ENCODE assay signal across 8 mouse cellular contexts in the genomic region with DNA sequence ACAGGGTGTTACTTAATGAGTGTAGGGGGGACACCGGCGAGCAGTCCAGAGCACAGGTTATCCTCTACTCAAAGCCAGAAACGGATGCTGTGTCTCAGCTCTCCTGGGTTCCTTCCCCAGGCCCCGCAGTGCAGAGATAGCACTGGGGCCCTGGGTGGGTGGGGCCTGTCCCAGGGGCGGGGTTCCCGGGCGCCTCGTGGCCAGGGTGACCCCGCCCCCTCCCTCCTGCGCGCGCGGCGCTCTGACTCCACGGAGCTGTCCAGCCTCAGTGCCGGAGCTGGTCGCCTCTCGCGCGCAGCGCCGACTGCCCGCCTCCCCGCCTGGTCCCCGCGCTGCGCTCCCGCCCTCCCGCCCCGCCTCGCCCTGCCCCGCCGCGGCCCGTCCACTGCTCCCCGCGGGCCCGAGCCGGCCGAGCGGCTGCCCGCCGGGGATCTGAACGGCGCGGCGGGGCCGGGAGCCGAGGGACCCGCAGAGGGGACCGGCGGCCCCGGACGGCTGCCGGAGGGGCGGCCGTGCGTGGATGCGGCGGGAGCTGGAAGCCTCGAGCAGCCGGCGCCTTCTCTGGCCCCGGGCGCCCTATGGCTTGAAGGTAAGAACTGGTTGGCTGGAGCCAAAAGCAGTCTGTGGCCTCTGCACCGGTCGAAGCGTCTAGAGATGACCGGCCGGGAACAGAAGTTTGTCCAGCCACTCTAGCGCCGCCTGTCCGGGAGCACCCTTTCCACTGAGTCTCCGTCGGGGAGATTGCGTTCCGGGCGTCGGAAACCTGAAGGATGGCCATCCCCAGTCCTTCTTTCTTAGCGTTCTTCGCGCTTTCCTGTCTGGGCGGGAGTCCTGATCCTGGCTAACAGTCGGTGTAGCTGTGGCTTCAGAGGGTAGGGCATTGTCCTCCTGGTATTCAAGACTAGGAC. TPM values are rescaled to one million over a fixed set of nuclear protein-coding genes. Genes with fewer than 3 reads are reported as not detected.
DNase-seq lines count a peak whose midpoint lies in the region; ATAC-seq and TF ChIP-seq lines count a peak whose summit lies in the region.

A gene (plus strand): TSS at position 492 of the 908 bp plus-strand sequence.

- peak within 1 kb of the TSS; percentile 56 for H3K4me2 ChIP-seq in kidney, embryonic 14.5 days (replicated peaks; ENCODE audit: low read depth, low read length)
- H3K4me2 ChIP-seq in forebrain, embryonic 12.5 days: peak within 1 kb of the TSS; percentile 95
- peak within 1 kb of the TSS; percentile 50 for H3K4me2 ChIP-seq in kidney, postnatal 0 days (ENCODE audit: low read length)
- H3K4me2 ChIP-seq in stomach, embryonic 14.5 days (replicated peaks; ENCODE audit: low read depth, low read length): peak within 1 kb of the TSS; percentile 61

- 1% methylated on average over 83 of the region's 84 CpGs for WGBS in kidney, embryonic 14.5 days
- WGBS in forebrain, embryonic 12.5 days: 1% methylated on average over 66 of the region's 84 CpGs
- WGBS in kidney, postnatal 0 days: 2% methylated on average over 70 of the region's 84 CpGs
- 2% methylated on average over 71 of the region's 84 CpGs for WGBS in midbrain, embryonic 10.5 days
- 2% methylated on average over 70 of the region's 84 CpGs for WGBS in stomach, embryonic 14.5 days

- peaks cover 3% of the 10 kb centered on the region; the same call in 1 of the 2 replicates for H3K4me1 ChIP-seq in kidney, embryonic 14.5 days (ENCODE audit: control insufficient read depth, insufficient read depth, low read length)
- peaks cover 19% of the 10 kb centered on the region for H3K4me1 ChIP-seq in forebrain, embryonic 12.5 days
- peaks cover 5% of the 10 kb centered on the region; the same call in 1 of the 2 replicates for H3K4me1 ChIP-seq in kidney, postnatal 0 days (replicated peaks; ENCODE audit: insufficient read depth, low read length)
- H3K4me1 ChIP-seq in midbrain, embryonic 10.5 days: peaks cover 20% of the 10 kb centered on the region
- peaks cover 5% of the 10 kb centered on the region for H3K4me1 ChIP-seq in stomach, embryonic 14.5 days (ENCODE audit: control insufficient read depth, insufficient read depth, low read length)

- H3K9ac ChIP-seq in kidney, embryonic 14.5 days (ENCODE audit: low read depth, low read length): no peak within 1 kb of the TSS
- peak within 1 kb of the TSS; percentile 61 for H3K9ac ChIP-seq in forebrain, embryonic 12.5 days
- H3K9ac ChIP-seq in kidney, postnatal 0 days (ENCODE audit: low read depth, low read length): no peak within 1 kb of the TSS
- no peak within 1 kb of the TSS for H3K9ac ChIP-seq in stomach, embryonic 14.5 days (replicated peaks; ENCODE audit: low read depth, low read length)

- H3K9me3 ChIP-seq in kidney, embryonic 14.5 days (ENCODE audit: control insufficient read depth, low read length): no peaks in the 10 kb centered on the region
- no peaks in the 10 kb centered on the region for H3K9me3 ChIP-seq in forebrain, embryonic 12.5 days
- no peaks in the 10 kb centered on the region for H3K9me3 ChIP-seq in kidney, postnatal 0 days (replicated peaks; ENCODE audit: low read length)
- no peaks in the 10 kb centered on the region for H3K9me3 ChIP-seq in midbrain, embryonic 10.5 days (replicated peaks)
- H3K9me3 ChIP-seq in stomach, embryonic 14.5 days (ENCODE audit: control insufficient read depth, low read depth, low read length): no peaks in the 10 kb centered on the region

- no peak for TF ChIP-seq CTCF in kidney, postnatal 0 days (IDR thresholded peaks at IDR 0.05; ENCODE audit: low read depth)

- peak; percentile 91 for ATAC-seq in kidney, embryonic 14.5 days (ENCODE audit: low FRiP score, low TSS enrichment)
- ATAC-seq in forebrain, embryonic 12.5 days (ENCODE audit: low FRiP score): peak; percentile 89
- ATAC-seq in kidney, postnatal 0 days (replicated peaks; ENCODE audit: low FRiP score, low read depth): peak; percentile 75; the same call in 1 of the 2 replicates
- peak; percentile 90 for ATAC-seq in stomach, embryonic 14.5 days (ENCODE audit: insufficient number of reproducible peaks, insufficient read depth, low FRiP score, low read depth)
- ATAC-seq in megakaryocyte-erythroid progenitor cell, adult 5-6 weeks (replicated peaks; ENCODE audit: low FRiP score, low TSS enrichment, poor library complexity, severe bottlenecking): no peak

- H3K36me3 ChIP-seq in kidney, embryonic 14.5 days (ENCODE audit: control insufficient read depth, insufficient read depth, low read length): no peaks in the 10 kb centered on the region
- H3K36me3 ChIP-seq in forebrain, embryonic 12.5 days (replicated peaks): no peaks in the 10 kb centered on the region
- H3K36me3 ChIP-seq in kidney, postnatal 0 days (ENCODE audit: insufficient read depth, low read length): no peaks in the 10 kb centered on the region
- H3K36me3 ChIP-seq in midbrain, embryonic 10.5 days: no peaks in the 10 kb centered on the region
- H3K36me3 ChIP-seq in stomach, embryonic 14.5 days (ENCODE audit: control insufficient read depth, insufficient read depth, low read length): no peaks in the 10 kb centered on the region

- H3K4me3 ChIP-seq in kidney, embryonic 14.5 days (ENCODE audit: low read length): peak within 1 kb of the TSS; percentile 27
- H3K4me3 ChIP-seq in forebrain, embryonic 12.5 days (replicated peaks): peak within 1 kb of the TSS; percentile 53
- H3K4me3 ChIP-seq in kidney, postnatal 0 days (replicated peaks; ENCODE audit: low read depth, low read length): peak within 1 kb of the TSS; percentile 9; the same call in 1 of the 2 replicates
- H3K4me3 ChIP-seq in midbrain, embryonic 10.5 days: peak within 1 kb of the TSS; percentile 60
- H3K4me3 ChIP-seq in stomach, embryonic 14.5 days (ENCODE audit: low read depth, low read length): peak within 1 kb of the TSS; percentile 25

- no peak for DNase-seq in kidney, adult 11 months
- DNase-seq in c-Kit-positive CD71-positive TER-119-negative erythroid progenitor cells, embryonic 14.5 days (ENCODE audit: low read depth): peak; percentile 2
- peak; percentile 56 for DNase-seq in kidney, postnatal 0 days (ENCODE audit: low spot score)
- DNase-seq in midbrain, embryonic 10.5 days (ENCODE audit: low spot score): peak; percentile 70

- peaks cover 20% of the 10 kb centered on the region; the same call in 1 of the 2 replicates for H3K27me3 ChIP-seq in kidney, embryonic 14.5 days (ENCODE audit: control insufficient read depth, insufficient read depth, low read length)
- H3K27me3 ChIP-seq in forebrain, embryonic 12.5 days: peaks cover 51% of the 10 kb centered on the region
- peaks cover 16% of the 10 kb centered on the region for H3K27me3 ChIP-seq in kidney, postnatal 0 days (ENCODE audit: insufficient read depth, low read length)
- peaks cover 51% of the 10 kb centered on the region for H3K27me3 ChIP-seq in midbrain, embryonic 10.5 days (ENCODE audit: low read depth, poor library complexity, severe bottlenecking)
- peaks cover 10% of the 10 kb centered on the region; the same call in 1 of the 2 replicates for H3K27me3 ChIP-seq in stomach, embryonic 14.5 days (ENCODE audit: control insufficient read depth, insufficient read depth, low read length)

- no peak within 1 kb of the TSS for H3K27ac ChIP-seq in kidney, embryonic 14.5 days (ENCODE audit: low read depth, low read length)
- H3K27ac ChIP-seq in forebrain, embryonic 12.5 days: no peak within 1 kb of the TSS
- no peak within 1 kb of the TSS for H3K27ac ChIP-seq in kidney, postnatal 0 days
- H3K27ac ChIP-seq in midbrain, embryonic 10.5 days (replicated peaks): peak within 1 kb of the TSS; percentile 42; the same call in 1 of the 2 replicates
- H3K27ac ChIP-seq in stomach, embryonic 14.5 days (ENCODE audit: low read length): no peak within 1 kb of the TSS

RNA-seq across cellular contexts. Expression of the gene that starts here (rescaled TPM):
- not detected in 2 replicates for polyA plus RNA-seq in kidney, embryonic 14.5 days (2014; fragmentation: Nextera tagmentation; extraction: Ambion mirVana)
- polyA plus RNA-seq in forebrain, embryonic 12.5 days (2016; fragmentation: Nextera tagmentation; extraction: Ambion mirVana): 0.81 and 0.89 TPM in 2 replicates
- not detected in 2 replicates for polyA plus RNA-seq in kidney, postnatal 0 days (2015; fragmentation: Nextera tagmentation; extraction: Ambion mirVana)
- polyA plus RNA-seq in midbrain, embryonic 10.5 days (2016; fragmentation: Nextera tagmentation; extraction: Ambion mirVana): 0.48 and 0.65 TPM in 2 replicates
- 0.15 TPM in 1 of 2 replicates, not detected in the other for polyA plus RNA-seq in stomach, embryonic 14.5 days (2014; fragmentation: Nextera tagmentation; extraction: Ambion mirVana)
- not detected in 2 replicates for total RNA-seq in megakaryocyte-erythroid progenitor cell, adult 5-6 weeks (2014; fragmentation: Nextera tagmentation)
- not detected in 2 replicates for total RNA-seq in megakaryocyte-erythroid progenitor cell, adult 5-6 weeks (2017)

Comparison
In these comparisons a context has a peak if more than half of its experiments do, and no peak if none do; other contexts are left out.
1. Peak in ATAC-seq, H3K4me3 ChIP-seq and H3K4me2 ChIP-seq in kidney, embryonic 14.5 days; RNA of the gene not detected or under 1 TPM.
2. Peak in ATAC-seq, H3K4me3 ChIP-seq, H3K9ac ChIP-seq and H3K4me2 ChIP-seq in forebrain, embryonic 12.5 days; RNA of the gene not detected or under 1 TPM.
3. Peak in DNase-seq, ATAC-seq, H3K4me3 ChIP-seq and H3K4me2 ChIP-seq in kidney, postnatal 0 days; RNA of the gene not detected or under 1 TPM.
4. Peak in DNase-seq, H3K4me3 ChIP-seq and H3K27ac ChIP-seq in midbrain, embryonic 10.5 days; RNA of the gene not detected or under 1 TPM.
5. Peak in ATAC-seq, H3K4me3 ChIP-seq and H3K4me2 ChIP-seq in stomach, embryonic 14.5 days; RNA of the gene not detected or under 1 TPM.
6. H3K4me3 ChIP-seq: peak in every context shown above with its lines; median percentile 60 in midbrain, embryonic 10.5 days; 53 in forebrain, embryonic 12.5 days; 27 in kidney, embryonic 14.5 days; 25 in stomach, embryonic 14.5 days; 9 in kidney, postnatal 0 days.